Mouse (Mus musculus) midbrain, embryonic 14.5 days (tissue): ENCODE data around the gene Nuf2. TPM values are rescaled to one million over a fixed set of nuclear protein-coding genes. Genes with fewer than 3 reads are reported as not detected.
"Not testable (repeated sequence)": the region's sequence is repeated elsewhere in the genome, so short reads cannot be mapped to it uniquely, and the experiment has no call there.

Experiments
- ATAC-seq: fragments of 200-750 bp; cut with Nextera tagmentation; 2 replicates; pipeline ENCODE4 v1.8.0; 2017; ENCODE audit warnings: moderate number of reproducible peaks, moderate library complexity; ENCODE audit not compliant: low FRiP score, low TSS enrichment
- DNase-seq: peaks from one replicate; pipeline ENCODE4 v3.0.0-alpha.2; 2015
- H3K27ac ChIP-seq: fragments of 300-500 bp; sonication (generic); replicated peaks from 2 replicates; pipeline ENCODE4 v1.5.1; 2014; ENCODE audit warnings: mild to moderate bottlenecking, low read depth, low read length, moderate library complexity
- H3K27me3 ChIP-seq: fragments of 300-500 bp; sonication (generic); 2 replicates; pipeline ENCODE4 v1.6.1; 2014; ENCODE audit warnings: low read length, control low read depth, mixed read lengths; ENCODE audit not compliant: control insufficient read depth, insufficient read depth
- H3K36me3 ChIP-seq: fragments of 300-500 bp; sonication (generic); 2 replicates; pipeline ENCODE4 v1.6.1; 2014; ENCODE audit warnings: low read length, control low read depth; ENCODE audit not compliant: control insufficient read depth, insufficient read depth
- H3K4me1 ChIP-seq: fragments of 300-500 bp; sonication (generic); 2 replicates; pipeline ENCODE4 v1.6.1; 2014; ENCODE audit warnings: mild to moderate bottlenecking, antibody characterized with exemption, low read length, control low read depth; ENCODE audit not compliant: control insufficient read depth, insufficient read depth
- H3K4me2 ChIP-seq: fragments of 300-500 bp; sonication (generic); 2 replicates; pipeline ENCODE4 v1.6.1; 2014; ENCODE audit warnings: mild to moderate bottlenecking, low read length, moderate library complexity
- H3K4me3 ChIP-seq: fragments of 300-500 bp; sonication (generic); replicated peaks from 2 replicates; pipeline ENCODE4 v1.5.1; 2014; ENCODE audit warnings: low read depth, low read length
- H3K9ac ChIP-seq: fragments of 300-500 bp; sonication (generic); replicated peaks from 2 replicates; pipeline ENCODE4 v1.6.1; 2014; ENCODE audit warnings: mild to moderate bottlenecking, low read length, moderate library complexity
- H3K9me3 ChIP-seq: fragments of 300-500 bp; sonication (generic); 2 replicates; pipeline ENCODE4 v1.6.1; 2016; ENCODE audit warnings: low read length, control low read depth, mixed read lengths; ENCODE audit not compliant: control insufficient read depth
- WGBS: fragments of 180-500 bp; shearing (Covaris S2); extraction: QIAGEN DNeasy Blood & Tissue Kit; methylation state at CpG from one replicate; pipeline ENCODE4 v1.1.7; 2014; 5-methylcytosine and 5-hydroxymethylcytosine counted together
- polyA plus RNA-seq: library from polyadenylated mRNA; unstranded; fragments of >200 nt; fragmentation: Nextera tagmentation; extraction: Ambion mirVana; gene quantifications from 2 replicates; pipeline ENCODE4 v1.2.1, GENCODE M21; 2014

Gene Nuf2
- polyA plus RNA-seq, 1 experiment from 2014 or later, result 15.9 TPM

GRCm38 (mm10) chr1:169529996-169530518, 1.2 kb downstream of the Nuf2 start:
- Histone ChIP-seq H3K36me3 (no peaks in the 10 kb centered on the region), H3K9ac (no peak overlapping the region), H3K27ac (no peak overlapping the region), H3K4me1 (no peaks in the 10 kb centered on the region), H3K27me3 (no peaks in the 10 kb centered on the region), H3K4me2 (peak overlapping the region; percentile 58), H3K4me3 (no peak overlapping the region), H3K9me3 (no peaks in the 10 kb centered on the region)
- 88% methylated on average over 8 of the region's 8 CpGs for WGBS
- ATAC-seq, result no peak
- no peak for DNase-seq

- Histone ChIP-seq H3K27ac (no peak overlapping the region), H3K9me3 (no peaks in the 10 kb centered on the region), H3K4me3 (no peak overlapping the region), H3K27me3 (no peaks in the 10 kb centered on the region), H3K4me2 (no peak overlapping the region), H3K4me1 (no peaks in the 10 kb centered on the region), H3K36me3 (peaks cover 12% of the 10 kb centered on the region; the same call in 1 of the 2 replicates), H3K9ac (no peak overlapping the region)
- ATAC-seq (no peak), DNase-seq (no peak)
- 94% methylated on average over 5 of the region's 5 CpGs for WGBS
Observed at GRCm38 (mm10) chr1:169526006-169526680, 5.1 kb downstream of the Nuf2 start.

DNA sequence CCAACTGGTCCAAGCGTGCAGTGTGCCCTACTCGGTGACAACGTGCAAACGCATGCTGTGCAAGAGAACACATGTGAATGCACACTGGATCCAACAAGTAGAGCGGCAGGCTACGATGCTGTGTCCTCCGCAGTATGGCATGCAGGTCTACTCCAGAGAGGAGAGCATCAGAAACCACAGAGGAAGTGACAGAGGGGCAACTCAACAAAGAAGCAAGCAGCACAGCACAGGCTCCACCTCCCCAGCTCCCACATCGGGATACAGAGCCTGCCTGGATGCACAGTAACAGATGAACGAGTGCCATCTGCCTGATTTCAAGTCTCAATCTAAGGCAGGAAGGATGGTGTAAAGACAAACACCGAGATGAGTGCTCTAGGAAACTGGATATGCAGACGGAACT, 11.9 kb downstream of the Nuf2 start:
- Histone ChIP-seq H3K9ac (no peak overlapping the region), H3K4me1 (no peaks in the 10 kb centered on the region), H3K4me3 (no peak overlapping the region), H3K9me3 (no peaks in the 10 kb centered on the region), H3K36me3 (peaks cover 12% of the 10 kb centered on the region; the same call in 1 of the 2 replicates), H3K27me3 (no peaks in the 10 kb centered on the region), H3K4me2 (no peak overlapping the region), H3K27ac (no peak overlapping the region)
- no peak for DNase-seq
- no peak for ATAC-seq
- WGBS, result 96% methylated on average over 11 of the region's 11 CpGs

GRCm38 (mm10) chr1:169517899-169518517, 13.3 kb downstream of the Nuf2 start:
- H3K4me3 ChIP-seq, H3K36me3 ChIP-seq, DNase-seq, H3K4me2 ChIP-seq, H3K27ac ChIP-seq, H3K9me3 ChIP-seq, H3K4me1 ChIP-seq, ATAC-seq, H3K27me3 ChIP-seq, H3K9ac ChIP-seq: not testable (repeated sequence)
- WGBS, result 93% methylated on average over 7 of the region's 7 CpGs

DNA sequence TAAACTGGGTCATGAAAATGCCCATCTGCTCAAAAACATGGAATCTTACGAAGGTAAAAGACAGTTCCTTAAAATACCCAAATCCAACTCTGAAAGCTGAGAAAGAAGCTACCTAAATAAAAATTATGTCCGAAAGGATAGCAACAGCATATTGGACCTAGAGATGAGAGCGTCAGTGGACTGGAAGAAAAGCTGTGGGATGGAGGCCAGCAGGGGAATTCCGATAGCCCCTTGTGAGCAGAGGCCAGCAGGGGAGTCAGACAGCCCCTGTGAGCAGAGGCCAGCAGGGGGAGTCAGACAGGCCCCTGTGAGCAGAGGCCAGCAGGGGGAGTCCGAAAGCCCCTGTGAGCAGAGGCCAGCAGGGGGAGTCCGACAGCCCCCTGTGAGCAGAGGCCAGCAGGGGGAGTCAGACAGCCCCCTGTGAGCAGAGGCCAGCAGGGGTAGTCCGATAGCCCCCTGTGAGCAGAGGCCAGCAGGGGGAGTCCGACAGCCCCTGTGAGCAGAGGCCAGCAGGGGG, 13.8 kb downstream of the Nuf2 start:
- Histone ChIP-seq H3K4me2 (no peak overlapping the region), H3K27ac (no peak overlapping the region), H3K9me3 (no peaks in the 10 kb centered on the region), H3K27me3 (no peaks in the 10 kb centered on the region), H3K4me3 (no peak overlapping the region), H3K36me3 (peaks cover 7% of the 10 kb centered on the region; the same call in 1 of the 2 replicates), H3K9ac (no peak overlapping the region), H3K4me1 (no peaks in the 10 kb centered on the region)
- ATAC-seq (no peak), DNase-seq (no peak)
- WGBS, result 93% methylated on average over 8 of the region's 8 CpGs

DNA sequence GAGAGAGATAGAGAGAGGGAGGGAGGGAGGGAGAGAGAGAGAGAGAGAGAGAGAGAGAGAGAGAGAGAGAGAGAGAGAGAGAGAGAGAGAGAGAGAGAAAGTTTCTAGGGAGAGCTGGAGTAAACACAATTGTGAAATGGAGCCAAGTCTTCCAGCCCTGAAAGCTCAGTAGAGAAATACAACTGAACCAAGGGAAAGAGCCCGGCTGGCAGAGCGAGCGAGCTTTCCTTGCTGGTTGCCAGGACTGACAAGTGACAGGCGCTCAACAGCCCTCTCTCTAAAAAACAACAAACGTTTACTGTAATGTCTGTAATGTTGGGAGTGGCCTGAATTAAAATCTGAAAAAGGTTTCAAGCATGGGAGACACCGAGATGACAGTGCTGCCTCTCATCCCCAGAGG, 24.9 kb downstream of the Nuf2 start:
- no peak overlapping the region for H3K27ac ChIP-seq
- no peak overlapping the region for H3K4me3 ChIP-seq
- H3K4me2 ChIP-seq, result no peak overlapping the region
- H3K4me1 ChIP-seq, result no peaks in the 10 kb centered on the region
- no peak for DNase-seq
- WGBS, result 90% methylated on average over 6 of the region's 6 CpGs
- ATAC-seq, result no peak
- H3K9me3 ChIP-seq, result no peaks in the 10 kb centered on the region
- no peaks in the 10 kb centered on the region for H3K27me3 ChIP-seq
- H3K36me3 ChIP-seq, result peaks cover 26% of the 10 kb centered on the region
- H3K9ac ChIP-seq, result no peak overlapping the region

DNA sequence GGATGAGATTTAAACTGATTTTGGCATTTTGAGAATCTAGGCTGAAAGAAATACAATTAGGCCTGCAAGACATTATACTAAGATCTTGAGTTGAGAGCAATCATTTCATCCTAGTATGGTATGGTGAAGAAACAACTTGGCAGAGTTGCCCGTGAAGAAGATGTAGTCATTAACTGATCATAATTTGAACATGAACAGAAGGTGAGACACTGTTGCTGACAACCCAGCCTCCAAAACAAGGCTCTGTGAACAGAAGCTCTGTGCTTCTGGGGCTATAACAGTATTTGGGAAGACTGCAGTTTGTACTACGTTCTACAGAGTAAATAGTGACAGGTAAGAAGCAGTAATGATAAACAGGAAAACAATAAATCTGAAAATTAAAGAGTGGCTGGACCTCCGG, 28.4 kb downstream of the Nuf2 start:
- no peaks in the 10 kb centered on the region for H3K4me1 ChIP-seq
- 96% methylated on average over 3 of the region's 3 CpGs for WGBS
- peaks cover 32% of the 10 kb centered on the region for H3K36me3 ChIP-seq
- no peak overlapping the region for H3K27ac ChIP-seq
- H3K9ac ChIP-seq, result no peak overlapping the region
- DNase-seq, result no peak
- H3K27me3 ChIP-seq, result no peaks in the 10 kb centered on the region
- ATAC-seq, result no peak
- H3K4me2 ChIP-seq, result no peak overlapping the region
- H3K9me3 ChIP-seq, result no peaks in the 10 kb centered on the region
- no peak overlapping the region for H3K4me3 ChIP-seq

DNA sequence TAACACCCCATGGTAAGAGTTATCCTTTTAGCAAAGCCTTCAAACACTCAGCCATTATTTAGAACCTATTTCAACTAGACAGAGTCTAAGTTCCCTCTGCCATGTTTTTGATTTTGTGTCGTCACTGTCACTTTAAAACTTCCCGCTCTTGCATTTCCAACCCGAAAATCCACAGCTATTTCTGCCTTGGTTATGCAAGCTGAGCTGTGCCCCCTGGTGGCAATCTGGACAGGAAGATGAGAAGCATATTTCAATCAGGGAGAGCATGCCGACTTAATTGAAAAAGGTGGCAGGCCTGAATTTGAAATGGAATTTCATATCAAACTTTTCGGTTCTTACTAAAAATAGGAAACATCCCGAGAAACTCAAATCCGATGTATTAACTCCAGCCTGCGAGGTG, 35.6 kb downstream of the Nuf2 start:
- no peaks in the 10 kb centered on the region for H3K27me3 ChIP-seq
- ATAC-seq, result no peak
- no peaks in the 10 kb centered on the region for H3K9me3 ChIP-seq
- 62% methylated on average over 8 of the region's 8 CpGs for WGBS
- no peak overlapping the region for H3K9ac ChIP-seq
- no peak overlapping the region for H3K27ac ChIP-seq
- H3K36me3 ChIP-seq, result 0 out of 2 replicates have a peak, but pooled peaks cover 5% of the 10 kb centered on the region
- peak; percentile 90 for DNase-seq
- H3K4me1 ChIP-seq, result no peaks in the 10 kb centered on the region
- no peak overlapping the region for H3K4me3 ChIP-seq
- H3K4me2 ChIP-seq, result no peak overlapping the region

- Histone ChIP-seq H3K27me3 (no peaks in the 10 kb centered on the region), H3K4me1 (no peaks in the 10 kb centered on the region), H3K4me2 (no peak overlapping the region), H3K4me3 (no peak overlapping the region), H3K9ac (no peak overlapping the region), H3K27ac (no peak overlapping the region), H3K36me3 (no peaks in the 10 kb centered on the region), H3K9me3 (no peaks in the 10 kb centered on the region)
- no peak for DNase-seq
- 74% methylated on average over 1 of the region's 1 CpGs for WGBS
- no peak for ATAC-seq
Observed at GRCm38 (mm10) chr1:169491561-169491960, 39.7 kb downstream of the Nuf2 start.
